Mouse (Mus musculus) ES-E14 (cell line): Measurements from ENCODE around the gene Fam221a.

Experiments
- HCFC1 ChIP-seq: IDR thresholded peaks from 2 replicates; pipeline ENCODE4 v1.6.1; 2012; ENCODE audit warnings: low read length, inconsistent platforms, borderline replicate concordance; ENCODE audit not compliant: insufficient read depth
- ZNF384 ChIP-seq: IDR thresholded peaks from 2 replicates; pipeline ENCODE4 v1.6.1; 2012; ENCODE audit warnings: low read depth, low read length, inconsistent platforms

- TF ChIP-seq HCFC1 (no peak), ZNF384 (no peak)
These were observed 673 bp downstream of the Fam221a start for GRCm38 (mm10) chr6:49368212-49368611.
